Mouse (Mus musculus) bone marrow, adult 2 months (tissue): ENCODE measurements at regions not wholly inside any gene's neighbourhood (a gene's known extent, or its start where the extent isn't known, plus 50 kb on each side); places are given as distances from the start of the nearest gene placed in this dataset.

ENCODE experiments used
- CTCF ChIP-seq: fragments of 200-500 bp; IDR thresholded peaks from 2 replicates; pipeline ENCODE4 v1.5.1; 2011; ENCODE audit warnings: low read length, control low read depth; ENCODE audit not compliant: control insufficient read depth, insufficient read depth
- POLR2A ChIP-seq: fragments of 200-500 bp; IDR thresholded peaks from 2 replicates; pipeline ENCODE4 v1.6.1; 2011; ENCODE audit warnings: low read depth, mild to moderate bottlenecking, control low read depth, low read length, borderline replicate concordance; ENCODE audit not compliant: control insufficient read depth

DNA sequence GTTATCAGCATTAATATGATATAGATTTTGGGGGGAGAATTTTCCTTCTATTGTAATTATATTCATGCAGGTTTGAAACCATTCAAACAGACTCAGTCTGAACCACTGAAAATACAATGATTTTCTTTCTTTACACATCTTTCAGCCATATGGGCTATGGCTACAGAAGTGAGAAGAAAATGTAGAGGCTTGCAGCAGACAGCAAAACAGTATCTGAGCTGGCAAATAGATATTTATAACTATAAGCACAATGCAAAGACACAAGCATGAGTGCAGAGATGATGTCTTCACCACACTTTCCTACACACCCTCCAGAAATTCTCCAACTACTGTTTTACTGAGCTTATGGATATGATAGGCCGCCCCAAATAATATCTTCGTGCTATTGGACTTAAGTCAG is 92.6 kb upstream of the Klf6 start:
- TF ChIP-seq CTCF (no peak), POLR2A (no peak)
